ENCODE assay signal across 8 mouse cellular contexts in genomic region chr1:160080800-160081436, GRCm38 (mm10). TPM values are rescaled to one million over a fixed set of nuclear protein-coding genes. Genes with fewer than 3 reads are reported as not detected.
DNase-seq lines count a peak whose midpoint lies in the region; ATAC-seq lines count a peak whose summit lies in the region.

No protein-coding gene starts in this region.

- peak; percentile 52 for ATAC-seq in activated CD4-positive, CD25-positive, alpha-beta regulatory T cell, adult 4 months

- DNase-seq in cerebellum, postnatal 10 days = peak; percentile 91 to 96
- peak; percentile 27 to 86 for DNase-seq in frontal cortex, postnatal 14 days (ENCODE audit: low spot score in 2 of 2)
- peak; percentile 89 for DNase-seq in induced T-regulatory cell, adult 2 months (ENCODE audit: low read depth)
- DNase-seq in left cerebral cortex, adult 8-10 months (ENCODE audit: low spot score in 2 of 2) = peak; percentile 28 to 75
- peak; percentile 86 for DNase-seq in mesoderm, embryonic 11.5 days (ENCODE audit: low read depth, low spot score)
- DNase-seq in right cerebral cortex, postnatal 14 days = peak; percentile 85
- peak; percentile 55 for DNase-seq in yolk sac, embryonic 10.5 days (ENCODE audit: low spot score)

RNA-seq across cellular contexts. Expression of gene 4930523C07Rik, which starts 36.7 kb away (rescaled TPM):
- 100 to 1,000 TPM; 144 to 219 TPM for polyA plus RNA-seq in activated CD4-positive, CD25-positive, alpha-beta regulatory T cell, adult 4 months (2017; shearing (Covaris generic))
- total RNA-seq in left cerebral cortex, adult 8-10 months (2022) = 1 to 10 TPM; 1.3 to 3.2 (median 2.1) TPM

Comparison
In these comparisons a context has a peak if more than half of its experiments do, and no peak if none do; other contexts are left out.
1. Peak in every context shown above with its lines: DNase-seq and ATAC-seq.